Mouse (Mus musculus): ENCODE results near the gene 2310022A10Rik.

DNA sequence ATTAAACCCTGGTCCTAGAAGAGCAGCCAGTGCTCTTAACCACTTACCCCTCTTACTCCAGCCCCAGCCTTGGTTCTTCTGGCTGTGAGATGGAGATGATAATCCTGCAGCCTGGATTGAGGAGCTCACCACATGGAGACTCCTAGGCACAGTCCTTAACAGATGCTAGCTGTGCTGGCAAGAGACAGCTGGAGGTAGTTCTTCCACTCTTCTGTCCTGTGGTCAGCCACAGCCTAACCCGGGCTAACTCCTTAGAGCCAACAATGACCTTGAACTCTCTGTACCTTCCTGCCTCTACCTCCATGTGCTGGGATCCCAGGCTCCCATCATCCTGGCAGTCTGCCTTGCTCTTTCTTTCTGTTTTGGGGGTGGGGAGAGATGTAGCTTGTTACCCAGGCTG, 7.9 kb downstream of the 2310022A10Rik start:
- TF ChIP-seq USF1 (IDR thresholded peaks at IDR 0.05; ENCODE audit: low read depth, low read length) (no peak), CTCF (conservative IDR thresholded peaks at IDR 0.05 in 1 of 2, IDR thresholded peaks at IDR 0.05 in 1 of 2; ENCODE audit: low read depth in 2 of 2, low read length in 2 of 2) (no peak)

Measured in CH12.LX (cell line).